Mouse (Mus musculus) liver (tissue): ENCODE measurements around the gene Krt82.

Experiments used
- DNase-seq: peaks from one replicate; pipeline ENCODE4 v3.0.0-alpha.2; 2020; ENCODE audit warnings: mixed read lengths

The Krt82 gene

GRCm38 (mm10) chr15:101508247-101508646 lies 42.2 kb downstream of the Krt82 start:
- no peak for DNase-seq

DNA sequence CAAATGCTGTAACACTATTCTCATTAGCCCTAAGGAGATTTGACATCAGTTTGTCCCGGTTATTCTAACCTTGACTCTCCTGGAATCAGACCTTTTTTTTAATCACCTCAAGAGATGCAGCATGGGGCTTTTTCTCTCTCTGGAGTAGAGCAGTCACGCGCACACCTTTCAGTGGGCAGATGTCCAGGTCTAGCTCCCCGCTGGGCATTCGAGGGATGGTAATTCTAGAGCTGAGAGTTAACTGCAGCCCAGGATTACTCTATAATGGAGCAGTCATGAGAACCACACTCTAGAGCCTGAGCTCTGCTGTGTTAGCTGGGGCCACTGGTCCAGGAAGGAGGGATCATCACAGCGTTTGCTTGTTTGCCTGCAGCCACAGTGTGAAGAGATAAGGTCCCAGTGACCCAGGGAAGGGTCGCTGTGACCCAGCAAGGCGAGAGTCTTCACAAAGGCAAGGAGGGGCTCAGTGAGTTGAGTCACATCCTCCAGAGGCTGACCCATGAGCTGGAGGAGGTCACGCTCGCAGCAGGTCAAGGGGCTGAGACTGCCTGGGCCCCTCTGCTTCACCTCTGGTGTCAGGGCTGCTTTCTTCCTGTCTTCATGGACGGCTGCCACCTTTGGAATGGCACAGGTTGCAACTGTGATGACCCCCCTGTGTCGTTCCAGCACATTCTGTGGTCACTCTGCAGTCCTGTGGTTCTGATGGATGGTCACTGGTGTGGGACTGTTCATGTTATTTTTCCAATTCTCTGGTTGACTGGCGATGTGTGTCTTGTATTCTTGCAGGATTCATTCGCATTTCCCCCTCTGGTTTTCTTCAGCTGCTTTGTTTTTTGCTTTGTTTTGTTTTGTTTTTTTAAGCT lies 43.3 kb downstream of the Krt82 start:
- no peak for DNase-seq

DNA sequence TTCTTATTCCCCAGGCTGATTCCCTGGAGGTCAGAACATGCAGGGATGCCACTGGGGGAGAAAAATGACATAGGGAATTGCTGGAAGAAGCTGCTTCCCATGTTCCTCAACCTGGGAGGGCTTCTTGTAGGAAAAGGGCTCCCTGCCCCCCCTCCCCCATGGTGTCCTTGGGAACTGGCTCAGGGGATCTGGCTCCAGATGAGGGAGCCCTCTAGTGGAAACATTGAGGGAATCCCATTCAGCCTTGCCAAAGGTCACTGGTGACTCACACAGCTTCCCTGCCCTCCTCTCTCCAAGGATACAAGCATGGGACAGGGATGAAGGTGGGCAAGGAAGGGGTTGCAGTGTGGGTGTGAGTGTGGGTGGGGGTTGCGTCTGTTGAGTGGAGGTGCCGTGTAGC lies 53.3 kb downstream of the Krt82 start:
- DNase-seq, result no peak

DNA sequence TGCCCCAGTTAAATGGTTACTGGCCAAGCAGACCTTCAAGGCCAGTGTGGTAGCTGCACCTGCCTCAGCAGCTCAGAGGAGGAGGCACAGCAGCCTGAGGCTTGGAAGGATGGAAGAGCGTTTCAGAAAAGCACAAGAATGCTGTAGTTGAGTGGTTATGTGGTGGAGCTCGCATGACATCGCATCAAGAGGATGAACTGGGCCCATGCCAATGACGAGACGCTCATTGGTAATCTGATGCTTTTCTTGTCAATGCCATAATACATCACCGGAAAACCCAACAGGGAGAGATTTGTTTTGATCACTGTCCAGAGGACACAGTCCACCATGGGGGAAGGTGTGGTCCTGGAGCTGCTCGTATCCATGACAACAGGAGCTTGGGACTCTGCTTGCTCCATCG lies 55.2 kb downstream of the Krt82 start:
- DNase-seq, result no peak

GRCm38 (mm10) chr15:101494203-101494602 lies 56.3 kb downstream of the Krt82 start:
- no peak for DNase-seq

DNA sequence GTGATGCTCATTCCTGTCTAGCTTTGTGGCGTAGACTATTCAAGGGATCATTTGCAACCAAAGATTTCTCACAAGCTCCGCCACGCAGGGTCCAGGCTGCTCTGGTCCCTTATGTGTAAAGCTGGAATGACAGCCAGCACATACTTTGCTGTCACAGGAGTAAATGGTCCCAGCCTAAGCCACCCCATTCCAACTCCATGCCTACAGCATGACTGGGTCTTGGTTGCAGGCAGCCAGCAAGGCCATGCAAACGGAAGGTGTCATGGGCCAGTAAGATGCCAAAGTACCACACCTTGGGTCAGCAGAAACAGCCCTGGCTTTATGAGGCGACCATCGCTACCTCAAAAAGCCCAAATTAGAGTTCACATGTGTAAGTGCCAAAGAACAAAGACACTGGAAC lies 56.8 kb downstream of the Krt82 start:
- DNase-seq, result no peak

- DNase-seq, result no peak
Measured at GRCm38 (mm10) chr15:101492718-101493117, 57.7 kb downstream of the Krt82 start.

- DNase-seq, result no peak
Measured at GRCm38 (mm10) chr15:101491431-101491830, 59.0 kb downstream of the Krt82 start, which contains the start of gene Krt83. Gene Krt83, minus strand, starts transcription at chr15:101491512.
